Mouse (Mus musculus): ENCODE measurements around the gene Eif3a.

The Eif3a gene

DNA sequence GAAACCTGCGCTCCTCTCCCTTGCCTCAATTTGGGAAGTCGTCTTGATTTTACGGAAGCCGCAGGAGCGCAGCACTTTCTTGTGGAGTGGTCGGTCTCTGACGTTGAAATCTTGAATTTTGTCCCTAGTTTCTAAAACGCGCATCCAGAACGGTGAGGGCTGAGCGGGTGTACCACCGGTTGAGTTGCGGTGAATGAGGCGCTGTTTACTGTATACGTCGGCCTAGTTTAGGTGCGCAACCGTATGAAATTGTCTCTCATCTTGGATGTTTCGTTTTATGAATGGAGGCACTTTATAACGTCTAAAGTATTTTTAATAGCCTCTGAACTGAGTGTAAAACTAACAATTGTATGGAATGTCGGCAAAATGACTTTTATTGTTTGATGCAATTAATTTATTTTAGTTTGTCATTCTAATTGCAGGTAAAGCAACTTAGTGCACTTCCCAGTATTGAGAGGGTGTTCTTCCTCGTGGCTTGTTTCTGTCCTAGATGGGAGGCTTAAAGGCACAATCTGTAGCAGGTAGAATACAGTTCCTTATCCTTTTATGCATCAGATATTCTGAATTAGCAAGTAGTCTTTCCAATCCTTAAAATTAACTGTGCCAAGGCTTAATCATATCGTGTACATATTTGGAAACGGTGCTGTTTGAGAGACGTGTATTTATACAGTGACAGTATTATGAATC is 33.2 kb downstream of the Eif3a start:
- no peak for DNase-seq

DNA sequence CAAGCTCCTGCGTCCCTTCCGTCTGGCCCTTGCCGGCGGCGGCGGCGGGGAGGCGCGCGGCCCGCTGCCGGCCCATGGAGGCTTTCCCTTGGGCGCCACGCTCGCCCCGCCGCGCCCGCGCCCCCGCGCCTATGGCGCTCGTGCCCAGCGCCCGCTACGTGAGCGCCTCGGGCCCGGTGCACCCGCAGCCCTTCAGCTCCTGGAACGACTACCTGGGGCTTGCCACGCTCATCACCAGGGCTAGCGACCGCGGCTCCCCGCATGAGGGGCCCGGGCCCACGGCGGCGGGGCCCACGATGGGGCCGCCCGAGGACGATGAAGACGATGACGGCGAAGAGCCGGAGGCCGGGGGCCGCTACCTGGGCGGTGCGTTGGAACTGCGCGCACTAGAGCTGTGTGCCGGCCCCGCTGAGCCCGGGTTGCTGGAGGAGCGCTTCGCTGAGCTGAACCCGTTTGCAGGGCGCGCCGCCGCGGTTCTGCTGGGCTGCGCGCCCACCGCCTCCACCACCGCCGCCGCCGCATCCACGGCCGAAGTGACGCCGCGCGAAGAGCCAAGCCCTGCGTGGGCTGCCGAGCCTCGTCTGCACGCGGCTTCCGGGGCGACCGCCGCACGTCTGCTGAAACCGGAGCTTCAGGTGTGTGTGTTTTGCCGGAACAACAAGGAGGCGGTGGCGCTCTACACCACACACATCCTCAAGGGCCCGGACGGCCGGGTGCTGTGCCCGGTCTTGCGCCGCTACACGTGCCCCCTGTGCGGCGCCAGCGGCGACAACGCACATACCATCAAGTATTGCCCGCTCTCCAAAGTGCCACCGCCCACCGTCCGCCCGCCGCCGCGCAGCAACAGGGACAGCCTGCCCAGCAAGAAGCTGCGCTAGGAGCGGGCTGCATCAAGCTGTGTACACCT is 34.0 kb downstream of the Eif3a start:
- DNase-seq = peak; percentile 41

DNA sequence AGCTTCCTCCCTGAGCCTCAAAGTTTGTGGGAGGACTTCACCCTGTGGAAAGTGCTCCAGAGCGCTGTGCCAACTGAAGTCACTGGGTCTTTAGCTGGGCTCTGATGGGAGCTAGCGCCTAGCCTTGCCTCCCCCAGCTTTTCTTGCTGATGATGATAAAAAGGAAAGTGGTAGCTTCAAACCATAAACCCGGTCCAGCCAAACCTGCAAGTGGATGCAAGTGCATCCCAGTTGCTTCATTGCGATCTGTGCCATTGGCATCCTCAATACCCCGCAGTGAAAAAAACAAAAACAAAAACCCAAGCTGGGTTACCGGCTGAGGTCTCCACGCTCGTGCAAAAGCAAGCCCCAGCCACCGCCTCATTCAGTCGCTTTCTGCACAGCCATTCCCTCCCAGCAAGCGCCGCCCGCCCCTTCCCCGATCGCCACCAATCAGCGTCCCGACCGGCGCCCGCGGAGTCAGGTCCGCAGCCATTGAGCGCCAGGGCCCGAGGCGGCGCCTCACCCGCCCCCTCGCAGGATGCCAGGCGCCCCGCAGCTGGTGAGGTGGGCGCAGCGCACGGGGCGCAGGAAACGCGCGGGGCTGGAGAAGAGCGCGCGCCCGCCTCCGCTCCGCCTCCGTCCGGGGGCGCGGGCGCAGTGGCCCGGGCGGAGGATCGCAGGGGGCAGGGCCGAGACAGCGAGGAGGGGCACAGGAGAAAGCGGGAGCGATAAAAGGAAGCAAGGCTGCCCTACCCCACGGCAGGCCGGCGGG is 34.8 kb downstream of the Eif3a start, which contains the start of gene Nanos1:
Nanos1 (plus strand) TSS at position 550 of the 754 bp plus-strand sequence.
- peak; percentile 75 for DNase-seq

DNA sequence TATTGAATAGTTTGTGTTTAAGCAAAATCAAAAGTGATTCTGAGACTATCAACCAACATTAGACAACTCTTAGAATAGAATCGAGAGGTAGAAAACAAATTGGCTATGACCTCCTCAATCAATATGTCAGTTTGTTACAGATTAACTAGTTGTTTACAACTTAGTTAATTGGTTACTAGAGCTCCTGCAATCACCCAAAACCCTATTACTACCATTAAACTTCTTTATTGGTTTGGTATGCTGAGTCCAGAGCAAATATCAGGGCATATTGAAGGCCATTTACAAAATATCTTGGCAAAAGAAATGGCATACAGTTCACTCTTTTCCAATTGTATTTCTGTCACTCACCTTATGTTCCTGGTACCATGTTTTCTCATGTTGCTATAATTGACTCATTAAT is 42.7 kb downstream of the Eif3a start:
- DNase-seq = no peak

DNA sequence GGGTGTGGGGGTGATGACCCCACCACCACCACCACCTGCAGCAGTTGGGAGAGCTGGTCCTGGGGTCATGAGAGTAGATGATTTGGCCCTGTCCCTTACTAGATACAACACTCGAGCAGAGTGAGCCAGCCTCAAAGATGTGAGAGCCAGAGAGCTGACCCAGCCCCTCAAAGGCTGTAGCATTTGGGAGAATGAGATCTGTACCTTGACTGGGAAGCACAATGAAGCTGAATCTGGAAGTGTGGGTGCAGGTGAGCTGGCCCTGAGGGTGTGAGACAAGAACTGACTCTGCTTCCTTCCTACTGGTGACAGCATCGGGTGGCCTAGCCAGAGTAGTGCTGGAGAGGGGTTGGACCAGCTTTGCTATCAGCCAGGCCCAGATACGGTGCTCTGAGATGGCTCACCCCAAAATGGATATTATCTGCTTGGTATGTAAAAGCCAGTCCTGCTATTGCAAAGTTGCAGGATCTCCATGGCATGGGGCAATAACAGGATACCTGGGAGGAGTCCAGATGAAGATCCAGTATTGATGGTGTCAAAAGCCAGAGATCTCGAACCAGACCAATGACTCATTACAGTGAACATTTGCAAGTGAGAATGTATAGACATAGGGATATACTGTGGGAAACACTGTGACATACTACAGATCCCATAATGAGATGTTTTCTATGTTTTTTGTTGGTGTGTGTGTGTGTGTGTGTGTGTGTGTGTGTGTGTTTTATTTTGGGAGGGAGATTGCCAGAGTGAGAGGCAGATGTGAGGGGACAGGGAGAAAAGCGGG is 46.5 kb downstream of the Eif3a start:
- DNase-seq = no peak

DNA sequence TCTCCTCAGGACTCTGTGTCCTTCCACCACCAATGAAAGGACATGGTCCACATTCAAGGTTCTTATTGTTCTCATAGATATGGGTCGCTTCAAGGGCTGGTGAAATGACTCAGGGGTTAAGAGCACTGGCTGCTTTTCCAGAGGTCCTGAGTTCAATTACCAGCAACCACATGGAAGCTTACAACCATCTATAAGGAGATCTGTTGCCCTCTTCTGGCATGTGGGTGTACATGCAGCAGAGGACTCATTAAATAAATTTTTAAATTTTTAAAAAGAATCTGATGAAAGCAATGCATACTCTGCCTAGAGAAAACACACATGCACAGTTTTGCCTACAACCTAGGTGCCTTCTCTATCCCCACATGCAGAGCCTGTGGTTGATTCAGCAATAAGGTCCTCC is 49.9 kb downstream of the Eif3a start:
- DNase-seq = no peak

DNA sequence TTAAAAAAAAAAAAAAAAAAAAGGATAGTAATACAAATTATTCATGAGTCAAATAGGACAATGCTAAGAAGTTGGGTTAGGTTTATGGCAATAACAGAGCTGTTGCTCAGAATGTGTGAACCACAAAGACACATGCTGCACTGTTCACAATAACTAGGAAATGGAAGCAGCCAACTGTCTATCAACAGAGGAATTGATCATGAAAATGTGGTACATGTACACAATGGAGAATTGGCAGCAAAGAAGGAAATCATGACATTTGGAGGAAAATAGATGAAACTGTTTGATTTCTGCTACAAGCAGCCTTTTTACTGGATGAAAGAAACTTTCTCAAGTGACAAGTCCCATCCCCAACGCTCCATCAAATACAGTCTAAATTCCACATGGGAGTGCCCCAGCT is 58.5 kb downstream of the Eif3a start:
- DNase-seq = no peak

DNA sequence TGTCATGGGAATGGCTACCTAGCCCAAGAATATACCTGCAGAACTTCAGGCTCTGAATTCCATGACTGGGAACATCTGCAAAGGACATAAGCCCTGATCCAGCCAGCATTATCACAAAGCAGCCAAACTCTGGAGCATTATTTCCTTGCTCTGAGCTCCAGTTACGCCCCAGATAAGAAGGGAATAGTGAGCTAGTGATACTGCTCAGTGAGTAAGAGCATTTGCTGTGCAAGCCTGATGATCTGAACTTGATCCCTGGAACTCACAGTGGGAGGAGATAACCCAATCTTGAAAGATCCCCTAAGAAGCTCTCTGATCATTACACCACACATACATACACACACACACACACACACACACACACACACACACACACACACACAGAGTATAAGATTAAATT is 59.2 kb downstream of the Eif3a start:
- DNase-seq = no peak

DNA sequence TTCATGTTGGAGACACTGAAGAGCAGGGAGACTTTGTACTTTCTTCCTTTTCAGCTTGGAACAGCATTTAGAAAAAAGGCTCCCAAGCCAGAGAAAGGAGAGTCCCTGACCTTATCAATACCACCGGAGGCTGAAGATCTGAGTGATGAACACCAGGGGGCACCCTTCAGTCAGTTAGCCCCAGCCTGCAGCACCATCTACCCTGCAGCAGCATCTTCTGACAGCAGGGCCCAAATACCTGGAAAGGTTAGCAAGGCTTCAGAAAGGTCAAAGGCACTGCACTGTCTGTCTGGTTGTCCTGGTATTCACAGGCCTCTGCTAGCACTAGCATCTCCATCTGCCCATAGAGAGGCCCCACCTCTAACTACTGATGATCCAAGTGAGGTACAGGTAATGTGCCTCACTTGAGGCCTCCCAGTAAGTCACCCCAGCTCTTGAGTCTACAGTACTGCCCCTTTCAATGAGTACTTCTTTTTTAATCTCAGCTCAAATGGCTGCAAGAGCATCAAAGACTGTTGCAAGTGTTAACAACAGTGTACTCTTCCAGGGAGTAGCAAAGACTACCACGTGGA is 60.1 kb downstream of the Eif3a start:
- peak; percentile 59 for DNase-seq

DNA sequence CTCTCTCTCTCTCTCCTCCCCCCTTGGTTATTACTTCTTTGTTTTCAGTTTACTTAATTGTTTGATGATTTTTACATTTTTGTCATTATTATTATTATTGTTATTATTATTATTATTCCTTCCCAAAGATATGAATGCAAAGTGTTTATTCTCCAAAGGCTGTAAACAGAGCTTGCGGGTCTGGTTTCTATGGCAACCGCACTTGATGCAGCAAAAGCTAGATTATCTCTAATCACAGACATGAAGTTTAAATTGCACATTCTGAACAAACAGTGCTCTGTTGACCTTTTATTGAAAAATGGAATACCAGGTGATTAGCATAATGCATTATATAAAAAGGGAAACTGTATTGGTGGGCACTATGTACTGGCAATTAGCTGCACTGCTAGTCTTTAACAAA is 74.1 kb downstream of the Eif3a start:
- DNase-seq = no peak

DNA sequence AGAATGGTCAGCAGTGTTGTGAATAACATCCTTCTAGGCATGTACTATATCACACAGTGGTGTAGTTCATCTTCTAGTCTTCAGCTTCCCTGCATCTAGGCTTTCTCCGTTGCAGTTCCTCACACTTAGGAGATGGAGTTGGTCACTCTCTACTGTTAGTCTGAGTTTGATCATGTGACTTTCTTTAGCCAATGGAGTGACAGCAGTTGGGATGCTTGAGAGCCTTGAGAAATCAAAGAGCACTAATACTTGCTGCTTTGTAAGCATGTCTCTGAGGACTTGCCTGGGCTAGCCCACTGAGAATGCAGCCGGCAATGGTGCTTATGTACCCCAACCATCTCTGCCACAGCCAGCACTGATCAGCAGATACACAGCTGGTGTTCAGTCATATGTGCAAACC is 77.9 kb downstream of the Eif3a start:
- no peak for DNase-seq
